Mouse (Mus musculus) midbrain, embryonic 16.5 days (tissue): ENCODE results near the gene Fam114a2. TPM values are rescaled to one million over a fixed set of nuclear protein-coding genes. Genes with fewer than 3 reads are reported as not detected.
A peak's percentile ranks its signal among the peaks of the same experiment; 100 is the strongest.
"Not testable (repeated sequence)": the region's sequence is repeated elsewhere in the genome, so short reads cannot be mapped to it uniquely, and the experiment has no call there.

Source experiments
- ATAC-seq: fragments of 200-750 bp; cut with Nextera tagmentation; 2 replicates; pipeline ENCODE4 v1.8.0; 2017; ENCODE audit warnings: moderate TSS enrichment
- H3K27ac ChIP-seq: fragments of 300-500 bp; sonication (generic); 2 replicates; pipeline ENCODE4 v1.5.1; 2014; ENCODE audit warnings: mild to moderate bottlenecking, low read length, mixed read lengths
- H3K27me3 ChIP-seq: fragments of 300-500 bp; sonication (generic); 2 replicates; pipeline ENCODE4 v1.6.1; 2014; ENCODE audit warnings: low read depth, low read length, mixed read lengths; ENCODE audit not compliant: control insufficient read depth, insufficient read depth
- H3K36me3 ChIP-seq: fragments of 300-500 bp; sonication (generic); 2 replicates; pipeline ENCODE4 v1.6.1; 2014; ENCODE audit warnings: mild to moderate bottlenecking, low read length, moderate library complexity, mixed read lengths; ENCODE audit not compliant: control insufficient read depth, insufficient read depth
- H3K4me1 ChIP-seq: fragments of 300-500 bp; sonication (generic); 2 replicates; pipeline ENCODE4 v1.6.1; 2014; ENCODE audit warnings: mild to moderate bottlenecking, low read length, mixed read lengths; ENCODE audit not compliant: control insufficient read depth, insufficient read depth
- H3K4me2 ChIP-seq: fragments of 300-500 bp; sonication (generic); 2 replicates; pipeline ENCODE4 v1.6.1; 2014; ENCODE audit warnings: mild to moderate bottlenecking, low read length, mixed read lengths
- H3K4me3 ChIP-seq: fragments of 300-500 bp; sonication (generic); 2 replicates; pipeline ENCODE4 v1.5.1; 2014; ENCODE audit warnings: low read depth, mild to moderate bottlenecking, low read length, moderate library complexity, mixed read lengths
- H3K9ac ChIP-seq: fragments of 300-500 bp; sonication (generic); 2 replicates; pipeline ENCODE4 v1.6.1; 2014; ENCODE audit warnings: low read depth, low read length, mixed read lengths
- H3K9me3 ChIP-seq: fragments of 300-500 bp; sonication (generic); replicated peaks from 2 replicates; pipeline ENCODE4 v1.6.1; 2014; ENCODE audit warnings: mild to moderate bottlenecking, low read length, mixed read lengths; ENCODE audit not compliant: control insufficient read depth, poor library complexity, severe bottlenecking
- WGBS: fragments of 180-500 bp; shearing (Covaris S2); extraction: QIAGEN DNeasy Blood & Tissue Kit; methylation state at CpG from one replicate; pipeline ENCODE4 v1.1.7; 2014; 5-methylcytosine and 5-hydroxymethylcytosine counted together
- polyA plus RNA-seq: library from polyadenylated mRNA; unstranded; fragments of >200 nt; fragmentation: Nextera tagmentation; extraction: Ambion mirVana; gene quantifications from 2 replicates; pipeline ENCODE4 v1.2.1, GENCODE M21; 2015

The Fam114a2 gene
- 77.4 and 88.9 TPM in 2 replicates for polyA plus RNA-seq

DNA sequence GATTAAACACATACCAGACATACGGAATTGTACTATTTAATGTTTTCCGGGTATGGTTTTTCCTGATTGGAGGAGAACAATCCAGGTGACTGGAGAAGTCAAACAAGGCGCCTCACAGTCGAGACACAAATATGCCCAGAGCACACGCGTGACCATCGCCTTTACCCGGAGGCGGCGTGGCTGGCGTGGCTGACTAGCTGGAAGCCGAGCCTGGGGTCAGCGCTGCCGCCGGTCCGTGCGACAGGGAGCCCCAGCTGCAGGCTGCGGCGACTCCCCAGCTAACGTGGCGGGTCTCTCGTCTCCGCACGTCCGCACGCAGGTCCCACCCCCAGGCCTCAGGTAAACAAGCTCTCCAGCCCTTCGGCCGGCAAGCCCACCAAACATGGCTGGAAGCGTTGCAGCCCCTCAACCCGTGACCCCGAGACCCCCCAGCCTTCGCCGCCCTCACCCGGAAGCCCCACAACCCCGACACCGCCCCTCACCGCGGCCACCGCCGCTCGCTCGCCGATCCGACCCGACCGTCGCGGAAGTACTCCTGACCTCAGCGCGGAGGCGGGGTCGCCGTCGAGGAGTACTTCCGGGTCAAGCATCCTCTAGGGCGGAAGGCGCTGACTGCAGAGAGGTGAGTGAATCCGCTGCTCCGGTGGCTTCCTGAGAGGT, at the start of gene Fam114a2, which contains the start of gene Mfap3:
Gene Fam114a2, minus strand, starts transcription at position 527 of the 660 bp plus-strand sequence.
Gene Mfap3, plus strand, starts transcription at position 574 of the 660 bp plus-strand sequence.
- Histone ChIP-seq H3K4me3 (peak within 1 kb of the TSS; percentile 89), H3K36me3 (peaks cover 6% of the 10 kb centered on the region; the same call in 1 of the 2 replicates), H3K9ac (peak within 1 kb of the TSS; percentile 85), H3K4me2 (peak within 1 kb of the TSS; percentile 73), H3K27me3 (no peaks in the 10 kb centered on the region), H3K27ac (peak within 1 kb of the TSS; percentile 88), H3K4me1 (peaks cover 23% of the 10 kb centered on the region), H3K9me3 (no peaks in the 10 kb centered on the region)
- peak; percentile 94 for ATAC-seq
- WGBS = under 1% methylated on average over 59 of the region's 59 CpGs

DNA sequence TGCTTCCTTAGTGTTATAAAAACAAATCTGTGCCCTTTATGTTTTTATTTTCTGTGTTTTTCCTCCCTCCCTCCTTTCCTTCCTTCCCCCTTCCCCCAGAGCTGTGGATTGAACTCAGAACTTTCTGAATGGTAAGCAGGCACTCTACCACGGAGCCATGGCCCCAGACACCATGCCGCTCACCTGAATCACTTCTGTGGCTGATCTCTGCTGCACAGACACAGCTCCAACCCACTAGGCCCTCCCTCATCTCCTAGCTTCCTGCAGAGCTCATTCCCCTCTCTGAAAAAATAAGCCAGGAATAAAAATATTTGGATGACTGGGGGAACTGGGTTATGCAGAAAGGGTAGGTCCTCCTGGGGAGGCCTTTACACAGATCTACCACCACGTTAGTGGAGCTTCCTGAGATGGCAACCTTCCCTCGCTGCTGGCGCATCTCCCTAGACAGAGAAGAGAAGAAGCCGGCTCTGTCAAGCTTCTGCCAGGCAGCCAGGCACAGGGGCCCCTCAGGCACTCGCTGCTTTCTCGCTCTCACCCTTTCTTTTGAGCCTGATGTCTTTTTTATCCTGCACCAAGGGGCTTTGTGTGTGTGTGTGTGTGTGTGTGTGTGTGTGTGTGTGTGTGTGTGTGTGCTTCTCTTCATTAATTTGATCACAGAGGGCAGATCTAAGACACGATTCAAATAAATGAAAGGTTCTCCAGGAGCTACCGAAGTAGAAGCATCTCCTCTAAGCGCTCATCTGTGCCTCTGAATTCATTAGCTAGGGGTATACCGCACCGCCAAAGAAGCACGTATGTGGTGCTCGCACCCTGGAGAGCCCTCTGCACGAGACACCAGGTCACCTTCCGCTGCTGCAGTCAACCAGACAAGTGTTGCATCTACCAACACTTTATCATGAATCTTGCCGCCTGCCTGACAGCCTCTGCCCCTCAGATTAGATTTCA, 47.9 kb upstream of the Fam114a2 start:
- Histone ChIP-seq H3K27ac (peak overlapping the region; percentile 65), H3K4me2 (no peak overlapping the region; the same call in 1 of the 2 replicates), H3K4me1 (peaks cover 12% of the 10 kb centered on the region), H3K9me3 (no peaks in the 10 kb centered on the region), H3K4me3 (no peak overlapping the region), H3K9ac (no peak overlapping the region), H3K36me3 (no peaks in the 10 kb centered on the region), H3K27me3 (no peaks in the 10 kb centered on the region)
- peak; percentile 57 for ATAC-seq
- WGBS = 10% methylated on average over 18 of the region's 18 CpGs

DNA sequence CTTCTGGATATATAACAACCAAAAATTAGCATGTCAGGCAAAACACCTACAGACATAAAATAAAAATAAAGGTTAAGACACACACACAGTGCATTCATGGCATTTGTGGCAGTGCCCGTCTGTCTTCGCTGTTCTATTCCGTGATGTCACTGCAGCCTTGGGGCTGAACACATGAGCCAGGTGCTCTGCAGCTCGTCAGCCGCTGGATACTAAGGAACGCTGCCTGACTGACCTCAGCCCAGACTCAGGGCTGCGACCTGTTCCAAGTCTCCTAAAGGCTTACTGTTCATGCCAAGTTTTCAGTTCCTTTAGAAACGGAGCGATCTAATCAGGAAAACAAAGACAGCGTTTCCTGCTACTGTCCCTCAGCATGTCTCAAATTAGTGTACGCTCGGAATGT, 46.1 kb upstream of the Fam114a2 start:
- no peaks in the 10 kb centered on the region for H3K9me3 ChIP-seq

GRCm38 (mm10) chr11:57557936-57558335, 39.5 kb upstream of the Fam114a2 start:
- not testable (repeated sequence) for H3K4me3 ChIP-seq, H3K4me2 ChIP-seq, H3K27ac ChIP-seq, H3K9ac ChIP-seq, H3K4me1 ChIP-seq, H3K36me3 ChIP-seq, H3K27me3 ChIP-seq, ATAC-seq, H3K9me3 ChIP-seq
- 94% methylated on average over 9 of the region's 10 CpGs for WGBS

More for the DNA sequence above, 46.1 kb upstream of the Fam114a2 start:
- WGBS = 66% methylated on average over 12 of the region's 12 CpGs
- H3K4me3 ChIP-seq = no peak overlapping the region
- no peak for ATAC-seq
- no peaks in the 10 kb centered on the region for H3K27me3 ChIP-seq
- H3K36me3 ChIP-seq = no peaks in the 10 kb centered on the region
- 0 out of 2 replicates have a peak overlapping the region, but pooled peaks have one; percentile 20 for H3K9ac ChIP-seq
- H3K4me2 ChIP-seq = no peak overlapping the region
- peaks cover 12% of the 10 kb centered on the region for H3K4me1 ChIP-seq
- no peak overlapping the region for H3K27ac ChIP-seq

GRCm38 (mm10) chr11:57553015-57553780, 34.8 kb upstream of the Fam114a2 start:
- WGBS = 13% methylated on average over 9 of the region's 9 CpGs
- Histone ChIP-seq H3K27ac (peak overlapping the region; percentile 74), H3K9me3 (no peaks in the 10 kb centered on the region), H3K4me2 (no peak overlapping the region), H3K9ac (no peak overlapping the region), H3K36me3 (no peaks in the 10 kb centered on the region), H3K4me1 (peaks cover 17% of the 10 kb centered on the region), H3K27me3 (no peaks in the 10 kb centered on the region), H3K4me3 (no peak overlapping the region)
- ATAC-seq = peak; percentile 91

GRCm38 (mm10) chr11:57551016-57551415, 32.6 kb upstream of the Fam114a2 start:
- Histone ChIP-seq H3K27ac (no peak overlapping the region), H3K9ac (no peak overlapping the region), H3K36me3 (no peaks in the 10 kb centered on the region), H3K9me3 (no peaks in the 10 kb centered on the region), H3K4me3 (no peak overlapping the region), H3K4me2 (no peak overlapping the region), H3K27me3 (no peaks in the 10 kb centered on the region), H3K4me1 (peaks cover 23% of the 10 kb centered on the region)
- ATAC-seq = no peak
- 91% methylated on average over 8 of the region's 8 CpGs for WGBS

DNA sequence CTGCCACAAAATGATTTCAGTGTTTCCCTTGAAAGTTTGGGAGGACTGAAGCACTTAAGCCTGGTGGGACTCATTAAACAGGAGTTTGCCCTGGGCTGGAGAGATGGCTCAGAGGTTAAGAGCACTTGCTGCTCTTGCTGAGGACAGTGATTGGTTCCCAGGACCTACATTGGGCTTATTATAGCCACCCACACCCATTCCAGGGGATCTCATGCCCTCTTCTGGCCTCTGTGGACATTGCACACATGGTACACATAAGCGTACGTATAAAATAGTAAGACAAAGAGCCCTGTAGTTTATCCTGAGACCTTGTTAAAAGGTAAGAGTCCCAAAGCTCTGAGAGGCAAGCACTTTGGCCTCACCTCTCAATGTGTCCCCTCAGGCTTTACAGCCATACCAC, 31.8 kb upstream of the Fam114a2 start:
- H3K4me2 ChIP-seq = no peak overlapping the region
- H3K4me1 ChIP-seq = peaks cover 23% of the 10 kb centered on the region
- no peak overlapping the region for H3K4me3 ChIP-seq
- no peaks in the 10 kb centered on the region for H3K9me3 ChIP-seq
- no peaks in the 10 kb centered on the region for H3K36me3 ChIP-seq
- H3K9ac ChIP-seq = no peak overlapping the region
- no peak overlapping the region for H3K27ac ChIP-seq
- 98% methylated on average over 2 of the region's 2 CpGs for WGBS
- H3K27me3 ChIP-seq = no peaks in the 10 kb centered on the region
- no peak for ATAC-seq

GRCm38 (mm10) chr11:57548618-57549550, 30.5 kb upstream of the Fam114a2 start:
- Histone ChIP-seq H3K36me3 (no peaks in the 10 kb centered on the region), H3K4me3 (no peak overlapping the region), H3K27ac (peak overlapping the region; percentile 40), H3K4me1 (peaks cover 23% of the 10 kb centered on the region), H3K4me2 (peak overlapping the region; percentile 37), H3K9ac (0 out of 2 replicates have a peak overlapping the region, but pooled peaks have one; percentile 26), H3K27me3 (no peaks in the 10 kb centered on the region), H3K9me3 (no peaks in the 10 kb centered on the region)
- ATAC-seq = peak; percentile 60
- WGBS = 27% methylated on average over 18 of the region's 18 CpGs
